Mouse (Mus musculus) liver, adult 2 months (tissue): ENCODE data around the gene Stpg3. TPM values are rescaled to one million over a fixed set of nuclear protein-coding genes. Genes with fewer than 3 reads are reported as not detected.

Experiments used
- DNase-seq: peaks from one replicate; pipeline ENCODE4 v3.0.0-alpha.2; 2011; ENCODE audit warnings: low read depth, low spot score; ENCODE audit errors: extremely low read depth
- H3K27ac ChIP-seq: fragments of 200-500 bp; replicated peaks from 2 replicates; pipeline ENCODE4 v1.5.1; 2012; ENCODE audit warnings: low read depth, mild to moderate bottlenecking, control low read depth, inconsistent platforms, low read length; ENCODE audit not compliant: insufficient read depth
- H3K27me3 ChIP-seq: fragments of 200-500 bp; 2 replicates; pipeline ENCODE4 v1.6.1; 2012; ENCODE audit warnings: mild to moderate bottlenecking, moderate library complexity, low read length, inconsistent platforms; ENCODE audit not compliant: control insufficient read depth, insufficient read depth
- H3K36me3 ChIP-seq: fragments of 200-500 bp; 2 replicates; pipeline ENCODE4 v1.6.1; 2012; ENCODE audit warnings: low read length, inconsistent platforms; ENCODE audit not compliant: control insufficient read depth, insufficient read depth
- H3K4me1 ChIP-seq: fragments of 200-500 bp; 2 replicates; pipeline ENCODE4 v1.6.1; 2011; ENCODE audit warnings: low read length; ENCODE audit not compliant: control insufficient read depth, insufficient read depth
- H3K4me3 ChIP-seq: fragments of 200-500 bp; 2 replicates; pipeline ENCODE4 v1.5.1; 2011; ENCODE audit warnings: low read depth, mild to moderate bottlenecking, control low read depth, low read length, moderate library complexity; ENCODE audit not compliant: insufficient read depth
- H3K79me2 ChIP-seq: fragments of 200-500 bp; 2 replicates; pipeline ENCODE4 v1.6.1; 2012; ENCODE audit warnings: inconsistent platforms, mild to moderate bottlenecking, low read length, moderate library complexity; ENCODE audit not compliant: control insufficient read depth, insufficient read depth
- H3K9ac ChIP-seq: fragments of 200-500 bp; 2 replicates; pipeline ENCODE4 v1.6.1; 2012; ENCODE audit warnings: low read depth, mild to moderate bottlenecking, control low read depth, inconsistent platforms, low read length
- CTCF ChIP-seq: fragments of 200-500 bp; IDR thresholded peaks from 2 replicates; pipeline ENCODE4 v1.5.1; 2011; ENCODE audit warnings: low read depth, low read length, control low read depth
- POLR2A ChIP-seq: fragments of 200-500 bp; IDR thresholded peaks from 2 replicates; pipeline ENCODE4 v1.6.1; 2011; ENCODE audit warnings: low read length, control low read depth; ENCODE audit not compliant: insufficient read depth; ENCODE audit errors: extremely low read depth
- WGBS: fragments of 180-500 bp; shearing (Covaris S2); methylation state at CpG from one replicate; pipeline ENCODE4 v1.1.7; 2018; 5-methylcytosine and 5-hydroxymethylcytosine counted together
- polyA plus RNA-seq: library from polyadenylated mRNA; depleted of rRNA; stranded (reverse); fragments of >200 nt; gene quantifications from 2 replicates; pipeline ENCODE4 v1.2.3, GENCODE M21; 2012
- total RNA-seq: library from RNA; depleted of rRNA; stranded (reverse); fragments of >200 nt; gene quantifications from 2 replicates; pipeline ENCODE4 v1.2.3, GENCODE M21; 2014

Stpg3 gene
- total and polyA plus RNA-seq, 2 experiments = not detected

DNA sequence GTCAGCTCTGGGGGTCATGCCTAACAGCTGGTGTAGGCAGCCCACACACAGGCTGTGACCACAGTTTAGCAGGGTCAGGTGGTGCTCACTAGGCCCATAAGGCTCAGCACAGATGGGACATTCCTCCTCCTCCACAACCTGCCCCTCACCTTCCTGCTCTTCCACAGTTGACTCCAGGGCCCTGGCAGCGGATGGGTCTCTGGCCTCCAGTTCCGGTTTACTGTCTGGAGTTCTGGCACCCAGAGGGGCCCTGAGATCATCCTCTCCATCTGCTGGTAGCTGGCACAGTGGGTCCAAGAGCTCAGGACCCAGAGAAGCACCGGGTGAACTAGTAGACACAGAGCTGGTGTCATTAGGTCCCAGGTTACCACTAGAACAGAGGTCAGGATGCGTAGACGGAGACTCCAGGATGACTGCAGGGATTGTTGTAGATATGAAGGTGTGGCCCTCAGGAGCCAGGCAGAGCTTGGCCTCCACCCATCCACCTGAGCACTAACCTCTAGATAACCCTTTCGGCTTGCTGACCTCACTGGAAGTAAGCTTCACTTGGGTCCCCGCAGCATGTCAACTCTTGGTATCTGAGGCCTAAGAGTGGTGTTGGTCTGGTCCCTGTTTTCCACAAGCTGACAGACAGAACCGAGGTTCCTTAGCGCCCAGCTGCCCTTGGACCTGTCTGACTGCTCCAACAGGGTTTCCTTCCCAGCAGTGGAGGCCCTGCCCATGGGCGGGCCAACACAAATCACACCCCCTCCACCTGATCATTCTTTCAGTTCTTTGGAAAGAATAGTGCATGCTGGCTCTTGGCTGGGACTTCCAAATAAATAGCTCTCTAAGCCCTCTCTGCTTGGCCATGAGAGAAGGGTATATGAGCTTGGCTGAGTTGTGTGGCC lies 32.0 kb upstream of the Stpg3 start, which contains the start of gene AL732309.1:
Gene AL732309.1, minus strand, starts transcription at position 681 of the 890 bp plus-strand sequence.
- no peak within 1 kb of the TSS for H3K4me3 ChIP-seq
- DNase-seq = no peak
- no peak within 1 kb of the TSS for H3K9ac ChIP-seq
- no peak within 1 kb of the TSS for H3K27ac ChIP-seq
- H3K4me1 ChIP-seq = no peaks in the 10 kb centered on the region
- 0 out of 2 replicates have a peak, but pooled peaks cover 5% of the 10 kb centered on the region for H3K27me3 ChIP-seq
- no peak for TF ChIP-seq CTCF
- TF ChIP-seq POLR2A = no peak
- H3K79me2 ChIP-seq = no peaks in the 10 kb centered on the region; the same call in 1 of the 2 replicates
- peaks cover 3% of the 10 kb centered on the region for H3K36me3 ChIP-seq
- WGBS = 85% methylated on average over 10 of the region's 10 CpGs

DNA sequence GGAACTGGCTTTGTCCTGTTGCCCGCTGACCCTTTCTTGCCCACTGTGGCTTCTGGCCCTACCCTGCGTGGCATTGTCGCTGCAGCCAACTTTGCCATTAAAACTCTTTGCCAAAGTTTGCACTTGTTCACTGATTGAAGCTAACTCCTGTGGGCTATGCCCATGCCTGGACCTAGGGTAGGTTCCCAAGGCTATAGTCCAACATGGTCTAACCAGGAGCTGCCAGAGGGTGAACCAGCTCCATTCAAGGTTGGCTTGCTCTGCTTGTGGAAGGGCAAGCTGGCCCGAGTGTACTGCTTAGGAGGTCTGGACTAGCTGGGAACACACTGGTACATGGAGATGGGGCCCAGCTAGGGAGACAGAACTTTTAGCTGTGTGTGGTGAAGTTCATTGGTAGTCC lies 29.7 kb upstream of the Stpg3 start:
- H3K9ac ChIP-seq = no peak overlapping the region
- H3K27me3 ChIP-seq = 0 out of 2 replicates have a peak, but pooled peaks cover 7% of the 10 kb centered on the region
- H3K36me3 ChIP-seq = no peaks in the 10 kb centered on the region
- H3K27ac ChIP-seq = no peak overlapping the region
- peaks cover 4% of the 10 kb centered on the region; the same call in 1 of the 2 replicates for H3K4me1 ChIP-seq
- DNase-seq = no peak
- no peak overlapping the region for H3K4me3 ChIP-seq
- no peaks in the 10 kb centered on the region; the same call in 1 of the 2 replicates for H3K79me2 ChIP-seq
- TF ChIP-seq POLR2A (no peak), CTCF (no peak)
- 87% methylated on average over 4 of the region's 4 CpGs for WGBS

DNA sequence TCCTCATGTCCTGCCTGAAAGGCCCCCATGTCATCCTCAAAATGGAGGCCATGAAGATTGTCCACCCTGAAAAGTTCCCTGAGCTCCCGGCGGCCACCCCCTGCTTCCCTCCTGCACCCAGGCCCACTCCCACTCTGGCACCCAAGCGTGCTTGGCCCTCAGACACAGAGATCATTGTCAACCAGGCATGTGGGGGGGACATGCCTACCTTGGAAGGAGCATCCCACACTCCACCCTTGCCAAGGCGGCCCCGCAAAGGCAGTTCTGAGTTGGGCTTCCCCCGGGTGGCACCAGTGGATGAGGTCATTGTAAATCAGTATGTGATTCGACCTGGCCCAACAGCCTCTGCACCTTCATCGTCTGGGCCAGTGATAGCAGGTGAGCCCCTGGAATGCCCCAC lies 28.9 kb upstream of the Stpg3 start:
- no peaks in the 10 kb centered on the region for H3K36me3 ChIP-seq
- peaks cover 4% of the 10 kb centered on the region; the same call in 1 of the 2 replicates for H3K4me1 ChIP-seq
- no peak overlapping the region for H3K4me3 ChIP-seq
- no peak overlapping the region for H3K9ac ChIP-seq
- no peak for TF ChIP-seq CTCF
- TF ChIP-seq POLR2A = no peak
- 85% methylated on average over 8 of the region's 8 CpGs for WGBS
- H3K27me3 ChIP-seq = 0 out of 2 replicates have a peak, but pooled peaks cover 7% of the 10 kb centered on the region
- no peaks in the 10 kb centered on the region; the same call in 1 of the 2 replicates for H3K79me2 ChIP-seq
- H3K27ac ChIP-seq = no peak overlapping the region
- DNase-seq = no peak

DNA sequence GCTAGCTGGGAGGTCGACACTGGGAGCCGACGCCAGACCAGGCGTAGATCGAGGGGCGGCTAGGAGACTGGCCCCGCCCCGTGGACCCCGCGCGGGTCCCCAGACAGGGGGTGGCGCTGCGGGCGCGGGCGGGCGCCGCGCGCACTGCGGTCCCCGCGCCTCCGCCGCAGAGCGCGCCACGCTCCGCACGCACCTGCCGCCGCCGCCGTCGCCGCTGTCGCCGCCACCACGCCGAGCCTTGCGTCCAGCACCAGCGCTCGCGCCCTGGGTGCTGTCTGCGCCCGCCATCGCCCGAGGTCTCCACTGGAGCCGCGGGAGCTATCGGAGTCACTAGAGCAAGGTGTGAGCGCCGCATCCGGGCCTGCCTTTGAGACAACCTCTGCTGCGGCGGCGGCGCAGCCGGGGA lies 27.7 kb upstream of the Stpg3 start, which contains the start of the genes Rnf208 and Cysrt1:
Gene Rnf208, plus strand, starts transcription at position 155 of the 406 bp plus-strand sequence.
Gene Cysrt1, minus strand, starts transcription at position 352 of the 406 bp plus-strand sequence.
- Histone ChIP-seq H3K9ac (peak within 1 kb of the TSS; percentile 33; the same call in 1 of the 2 replicates), H3K27me3 (0 out of 2 replicates have a peak, but pooled peaks cover 7% of the 10 kb centered on the region), H3K79me2 (no peaks in the 10 kb centered on the region; the same call in 1 of the 2 replicates), H3K36me3 (no peaks in the 10 kb centered on the region), H3K4me3 (peak within 1 kb of the TSS; percentile 24; the same call in 1 of the 2 replicates), H3K4me1 (peaks cover 4% of the 10 kb centered on the region; the same call in 1 of the 2 replicates), H3K27ac (no peak within 1 kb of the TSS)
- no peak for DNase-seq
- TF ChIP-seq POLR2A = no peak
- TF ChIP-seq CTCF = no peak
- WGBS = 2% methylated on average over 59 of the region's 59 CpGs

DNA sequence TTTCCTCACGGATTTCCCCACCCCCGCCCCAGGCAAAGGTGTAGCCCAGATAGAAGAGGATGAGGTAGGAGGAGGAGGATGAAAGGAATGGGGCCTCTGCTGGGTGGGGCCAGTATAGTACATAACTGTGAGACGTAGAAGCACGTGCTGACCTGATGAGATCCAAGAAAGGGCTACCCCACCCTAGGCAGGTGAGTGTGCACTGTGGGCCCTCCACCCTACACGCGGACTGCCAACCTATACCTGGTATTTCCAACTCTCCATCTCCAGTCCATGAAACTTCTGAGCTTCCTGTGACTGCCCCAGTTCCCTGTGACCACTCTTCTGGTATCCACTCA lies 27.0 kb upstream of the Stpg3 start:
- H3K27me3 ChIP-seq = 0 out of 2 replicates have a peak, but pooled peaks cover 7% of the 10 kb centered on the region
- H3K79me2 ChIP-seq = no peaks in the 10 kb centered on the region; the same call in 1 of the 2 replicates
- no peak for DNase-seq
- no peak overlapping the region for H3K9ac ChIP-seq
- peaks cover 4% of the 10 kb centered on the region; the same call in 1 of the 2 replicates for H3K4me1 ChIP-seq
- TF ChIP-seq POLR2A (no peak), CTCF (no peak)
- H3K27ac ChIP-seq = no peak overlapping the region
- no peak overlapping the region for H3K4me3 ChIP-seq
- WGBS = 17% methylated on average over 6 of the region's 6 CpGs
- H3K36me3 ChIP-seq = no peaks in the 10 kb centered on the region
